Mouse (Mus musculus) fibroblast of lung, adult 2 months (primary cell): ENCODE measurements around the gene Hivep3.

Experiments
- DNase-seq: peaks from one replicate; pipeline ENCODE4 v3.0.0-alpha.2; 2011; ENCODE audit warnings: low read depth

Hivep3 gene

DNA sequence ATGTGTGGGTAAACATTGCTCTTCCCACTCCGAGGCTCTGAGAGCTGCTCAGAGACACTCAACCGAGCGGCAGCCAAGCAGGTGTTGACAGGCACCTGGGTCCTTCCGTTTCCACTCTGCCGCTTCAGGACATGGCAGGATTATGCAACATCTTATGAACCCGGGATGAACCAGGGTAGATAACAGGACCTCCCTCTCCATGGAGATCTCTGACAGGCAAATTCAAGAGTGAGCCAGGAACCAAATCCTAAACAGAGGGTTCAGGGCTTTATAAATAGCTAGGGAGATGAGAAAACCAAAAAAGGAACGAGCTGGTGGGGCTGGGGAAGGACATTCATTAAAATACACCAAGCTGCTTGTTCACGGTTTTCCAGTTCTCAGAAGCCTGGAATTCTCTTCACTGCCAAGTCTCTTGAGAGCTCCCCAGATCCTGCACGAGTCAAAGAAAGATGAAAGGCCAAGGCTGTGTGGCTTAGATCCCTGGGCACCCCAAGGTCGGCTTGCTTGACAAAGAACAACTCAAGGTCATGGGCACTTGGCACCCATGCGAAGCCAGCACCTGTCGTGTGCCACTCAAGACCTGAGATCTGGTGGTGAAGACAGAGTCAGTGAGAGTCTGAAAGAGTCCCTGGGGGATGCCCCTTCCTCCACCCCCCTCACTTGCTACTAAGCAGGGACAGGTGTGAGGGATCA lies 215.5 kb downstream of the Hivep3 start:
- DNase-seq, result no peak

GRCm38 (mm10) chr4:119950181-119950580 lies 216.6 kb downstream of the Hivep3 start:
- no peak for DNase-seq

GRCm38 (mm10) chr4:119951081-119951480 lies 217.5 kb downstream of the Hivep3 start:
- no peak for DNase-seq

DNA sequence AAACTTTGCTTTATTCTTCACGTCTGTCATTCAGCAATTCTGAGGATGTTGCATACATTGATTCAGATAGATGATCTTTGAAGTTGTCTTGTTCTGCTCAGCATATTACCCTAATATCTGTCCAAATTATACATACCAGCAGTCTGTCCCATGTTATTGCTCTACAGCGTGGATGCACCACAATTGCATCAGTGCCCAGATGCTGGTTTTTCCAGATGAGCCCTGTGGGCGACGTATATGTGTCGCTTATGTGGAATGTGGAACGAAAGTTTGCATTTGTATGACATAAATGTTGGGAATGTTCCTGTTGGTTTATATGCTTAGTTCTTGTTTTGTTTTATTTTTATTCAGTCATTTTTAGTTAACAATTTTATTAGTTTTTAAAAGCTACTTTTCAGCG lies 221.4 kb downstream of the Hivep3 start:
- no peak for DNase-seq

- no peak for DNase-seq
Measured at GRCm38 (mm10) chr4:119957970-119958369, 224.4 kb downstream of the Hivep3 start.

- DNase-seq, result no peak
Measured at GRCm38 (mm10) chr4:119959293-119959692, 225.7 kb downstream of the Hivep3 start.

DNA sequence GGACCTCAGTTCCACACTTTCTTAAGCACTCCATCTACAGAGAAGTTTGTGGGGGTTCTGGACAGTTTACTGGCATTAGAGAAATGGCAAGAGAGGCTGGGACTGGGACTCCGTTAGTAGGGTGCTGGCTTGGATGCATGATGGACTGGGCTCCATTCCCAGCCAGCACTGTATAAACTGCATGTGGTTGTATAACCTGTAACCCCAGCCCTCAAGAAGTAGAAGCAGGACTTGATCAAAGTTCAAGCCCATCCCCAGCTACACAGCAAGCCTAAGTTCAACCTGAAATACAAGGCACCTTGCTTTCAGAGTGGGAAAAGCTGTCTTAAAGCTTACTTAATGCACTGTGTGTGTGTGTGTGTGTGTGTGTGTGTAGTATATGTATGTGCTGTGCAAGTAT lies 226.3 kb downstream of the Hivep3 start:
- no peak for DNase-seq

DNA sequence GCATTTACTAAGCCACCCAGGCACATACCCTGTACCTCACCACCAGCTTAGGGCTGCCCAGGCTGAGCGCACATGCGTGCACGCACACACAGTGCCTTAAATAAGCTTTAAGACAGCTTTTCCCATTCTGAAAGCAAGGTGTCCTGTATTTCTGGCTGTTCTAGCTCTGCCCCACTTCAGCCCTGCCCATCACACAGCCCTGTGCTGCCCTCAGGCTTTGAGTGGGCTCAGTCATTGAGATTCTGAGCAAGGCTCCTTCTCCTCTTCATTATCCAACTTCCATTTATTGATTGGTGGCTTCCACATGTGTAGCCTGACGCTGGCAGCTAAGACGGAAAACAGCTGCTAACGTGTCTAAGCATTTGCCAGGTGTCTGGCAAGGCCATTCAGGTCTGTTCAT lies 226.9 kb downstream of the Hivep3 start:
- DNase-seq, result no peak

GRCm38 (mm10) chr4:119961164-119961563 lies 227.6 kb downstream of the Hivep3 start:
- no peak for DNase-seq

- DNase-seq, result no peak
Measured at GRCm38 (mm10) chr4:119962066-119962465, 228.5 kb downstream of the Hivep3 start.

GRCm38 (mm10) chr4:119966105-119967072 lies 232.8 kb downstream of the Hivep3 start:
- peak; percentile 53 for DNase-seq

DNA sequence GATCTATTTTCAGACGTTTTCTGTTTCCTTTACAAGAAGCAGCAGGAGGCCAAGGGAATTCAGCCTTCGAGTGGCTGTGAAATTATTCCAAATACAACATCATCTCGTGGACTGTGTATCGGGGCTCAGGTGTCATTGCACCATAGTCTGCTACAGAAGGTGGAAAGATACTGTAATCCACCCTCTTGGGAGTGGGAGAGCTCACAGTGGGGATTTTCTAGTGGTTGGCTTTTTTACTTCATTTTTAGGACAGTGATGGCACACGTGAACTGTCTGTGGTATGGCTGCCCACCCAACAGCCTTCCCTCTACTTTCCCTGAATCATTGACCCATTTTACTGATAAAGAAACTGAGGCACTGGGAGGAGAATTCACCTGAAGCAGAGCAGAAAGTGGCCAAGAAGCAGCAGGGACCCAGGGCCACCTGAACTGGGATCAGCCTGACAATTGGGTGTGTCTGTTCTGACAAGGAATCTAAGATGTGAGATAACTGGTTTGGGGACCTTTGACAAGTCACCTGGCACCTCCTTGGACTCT lies 233.6 kb downstream of the Hivep3 start:
- no peak for DNase-seq

DNA sequence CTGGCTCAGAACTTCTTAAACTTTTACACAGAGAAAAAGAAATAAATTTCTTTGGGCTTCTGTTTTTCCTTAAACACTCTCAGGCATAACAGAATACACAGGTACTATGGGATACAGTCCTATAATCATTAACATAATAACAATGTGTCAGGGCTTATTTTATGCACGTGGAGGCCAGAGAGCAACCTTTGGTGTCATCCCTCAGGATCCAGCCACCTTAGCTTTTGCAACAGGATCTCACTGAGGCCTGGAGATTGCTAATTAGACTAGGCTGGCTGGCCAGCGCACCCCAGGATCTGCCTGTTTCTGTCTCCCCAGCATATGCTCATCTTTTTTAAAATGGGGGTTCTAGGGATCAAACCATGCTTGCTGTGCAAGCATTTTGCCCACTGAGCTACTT lies 234.1 kb downstream of the Hivep3 start:
- DNase-seq, result no peak

DNA sequence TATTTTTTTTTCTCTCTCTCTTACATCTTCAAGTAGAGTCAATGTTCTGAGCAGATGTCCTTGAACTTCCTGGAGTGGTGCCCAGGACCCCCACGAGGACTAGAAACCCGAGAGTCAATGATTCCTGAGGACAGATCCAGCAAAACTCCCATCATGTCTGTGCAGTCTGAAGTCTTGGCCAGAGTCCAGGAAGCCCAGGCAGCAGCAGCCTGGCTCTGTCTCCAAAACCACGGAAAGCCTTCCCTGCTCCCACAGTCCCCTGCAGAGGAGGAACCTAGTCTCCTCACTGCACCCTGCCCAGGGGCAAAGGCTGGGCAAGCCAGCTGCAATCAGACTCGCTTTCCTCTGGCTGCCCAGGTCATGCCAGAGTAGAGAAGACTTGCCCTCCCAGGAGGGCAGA lies 234.5 kb downstream of the Hivep3 start:
- peak; percentile 73 for DNase-seq

GRCm38 (mm10) chr4:119968887-119969286 lies 235.3 kb downstream of the Hivep3 start:
- no peak for DNase-seq

DNA sequence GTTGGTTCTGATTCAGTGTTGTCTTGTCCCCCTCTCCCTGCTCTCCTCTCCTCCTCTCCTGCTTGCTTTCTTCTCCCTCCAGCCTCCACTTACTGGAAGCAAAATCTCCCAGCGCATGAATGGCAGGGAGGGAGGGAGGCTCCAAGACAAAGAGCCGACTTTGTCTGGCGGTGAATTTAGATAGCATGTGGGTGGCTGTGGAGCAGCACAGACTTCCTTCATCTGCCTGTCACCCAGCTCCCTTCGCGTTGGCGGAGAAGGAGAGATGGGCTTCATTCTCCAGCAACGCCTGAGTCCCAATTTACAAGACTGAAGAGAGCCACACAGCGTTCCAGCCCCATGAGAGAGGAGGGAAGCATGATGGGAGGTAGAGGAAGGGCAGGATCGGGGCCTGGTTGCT lies 236.6 kb downstream of the Hivep3 start:
- DNase-seq, result no peak

- DNase-seq, result no peak
Measured at GRCm38 (mm10) chr4:119972375-119972774, 238.8 kb downstream of the Hivep3 start.

DNA sequence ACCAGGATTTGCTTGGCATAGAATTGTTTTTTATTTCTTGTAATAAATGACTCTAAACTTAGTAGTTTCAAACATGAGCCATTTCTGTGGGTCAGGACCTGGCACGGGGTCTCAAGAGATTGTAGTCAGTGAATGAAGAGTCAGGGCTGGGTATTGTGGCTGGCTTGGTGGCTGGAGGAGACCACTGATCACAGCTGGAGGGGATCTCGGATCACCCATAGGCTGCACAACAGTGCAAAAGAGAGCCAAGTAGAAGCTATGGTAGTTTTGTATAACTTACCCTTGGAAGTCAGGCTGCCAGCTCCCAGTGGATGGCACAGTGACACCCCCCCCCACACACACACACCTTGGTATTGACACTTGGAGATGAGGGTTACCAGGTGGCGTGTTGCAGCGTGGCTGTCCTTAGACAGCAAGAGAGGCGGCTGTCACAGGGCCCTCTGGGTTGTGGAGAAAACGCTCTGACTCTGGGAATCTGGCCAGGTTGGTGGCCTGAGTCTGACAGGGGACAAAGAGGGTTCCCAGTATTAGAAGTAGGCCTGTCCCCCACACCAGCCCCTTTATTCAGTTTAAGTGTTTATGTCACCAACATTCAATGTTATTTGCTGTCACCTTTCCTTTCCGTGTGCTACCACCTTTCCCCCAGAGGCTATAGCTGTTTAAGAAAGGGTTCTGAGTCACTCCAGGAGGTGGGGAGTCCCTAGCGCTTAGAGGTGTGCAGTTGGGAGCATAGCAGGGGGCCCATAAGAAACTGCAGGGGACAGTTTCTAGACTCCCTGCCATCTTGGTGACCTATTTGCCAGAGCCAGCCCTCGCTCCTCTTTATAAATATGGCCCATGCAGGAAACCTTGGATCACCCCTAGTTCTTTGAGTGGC lies 240.4 kb downstream of the Hivep3 start:
- DNase-seq, result no peak

- no peak for DNase-seq
Measured at GRCm38 (mm10) chr4:119975242-119975641, 241.7 kb downstream of the Hivep3 start.

GRCm38 (mm10) chr4:119975822-119976221 lies 242.2 kb downstream of the Hivep3 start:
- DNase-seq, result no peak

- no peak for DNase-seq
Measured at GRCm38 (mm10) chr4:119976428-119977168, 243.0 kb downstream of the Hivep3 start.
